Mouse (Mus musculus) MEL (cell line): ENCODE measurements around the gene Fam167b.

Experiments used
- CHD2 ChIP-seq: IDR thresholded peaks from 2 replicates; pipeline ENCODE4 v1.6.1; 2011; ENCODE audit warnings: low read length, improper control_type of control experiment
- MAFK ChIP-seq: IDR thresholded peaks from 2 replicates; pipeline ENCODE4 v1.6.1; 2011; ENCODE audit warnings: low read depth, mild to moderate bottlenecking, low read length, improper control_type of control experiment, borderline replicate concordance
- RCOR1 ChIP-seq: IDR thresholded peaks from 2 replicates; pipeline ENCODE4 v1.6.1; 2012; ENCODE audit warnings: low read depth, mild to moderate bottlenecking, inconsistent platforms, low read length, improper control_type of control experiment
- TBP ChIP-seq: IDR thresholded peaks from 2 replicates; pipeline ENCODE4 v1.8.0; 2011; ENCODE audit warnings: low read depth, low read length, improper control_type of control experiment
- TCF12 ChIP-seq: IDR thresholded peaks from 2 replicates; pipeline ENCODE4 v1.6.1; 2014; ENCODE audit warnings: low read depth, mild to moderate bottlenecking, inconsistent platforms, low read length, improper control_type of control experiment, moderate library complexity

DNA sequence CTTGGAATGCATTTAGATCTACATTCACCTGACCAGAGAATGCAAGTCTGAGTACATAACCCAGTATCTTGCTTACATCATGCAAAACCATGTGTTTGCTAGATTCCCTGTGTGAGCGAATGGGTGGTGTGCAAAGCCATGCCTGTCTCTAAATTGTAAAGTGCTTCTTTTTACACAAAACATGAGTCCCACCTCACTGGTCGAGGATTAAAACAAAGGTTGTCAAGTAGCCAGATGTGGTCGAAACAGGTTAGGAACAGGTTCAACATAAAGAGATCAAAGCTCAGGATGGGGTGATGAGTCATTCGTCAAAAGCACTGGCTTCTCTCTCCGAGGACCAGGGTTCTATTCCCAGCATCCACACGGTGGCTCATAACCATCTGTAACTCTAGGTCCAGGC is 13.2 kb downstream of the Fam167b start:
- TF ChIP-seq TCF12 (no peak), RCOR1 (no peak), TBP (no peak), CHD2 (no peak), MAFK (no peak)
